Mouse (Mus musculus) spleen, adult 2 months (tissue): Measurements from ENCODE around the gene Klf16.

Experiments
- CTCF ChIP-seq: fragments of 200-500 bp; IDR thresholded peaks from 2 replicates; pipeline ENCODE4 v1.5.1; 2011; ENCODE audit warnings: mild to moderate bottlenecking, inconsistent platforms; ENCODE audit not compliant: insufficient read depth, insufficient read length, insufficient replicate concordance; ENCODE audit errors: extremely low read depth
- POLR2A ChIP-seq: fragments of 200-500 bp; IDR thresholded peaks from 2 replicates; pipeline ENCODE4 v1.6.1; 2011; ENCODE audit warnings: low read depth, low read length, inconsistent platforms

GRCm38 (mm10) chr10:80526172-80526571, 50.9 kb downstream of the Klf16 start:
- TF ChIP-seq CTCF = no peak
- TF ChIP-seq POLR2A = no peak
